Mouse (Mus musculus) spleen, adult 2 months (tissue): ENCODE measurements at regions not wholly inside any gene's neighbourhood (a gene's known extent, or its start where the extent isn't known, plus 50 kb on each side); places are given as distances from the start of the nearest gene placed in this dataset.

Experiments used
- DNase-seq, 2 experiments: peaks; one replicate each; pipeline versions ENCODE4 v3.0.0 to v3.0.0-alpha.2; 2012 to 2021; ENCODE audit warnings: low spot score in 2 of 2, low read depth in 1 of 2
- H3K27ac ChIP-seq: fragments of 200-500 bp; 2 replicates; pipeline ENCODE4 v1.5.1; 2012; ENCODE audit warnings: low read length, inconsistent platforms; ENCODE audit not compliant: insufficient read depth
- H3K27me3 ChIP-seq: fragments of 200-500 bp; 2 replicates; pipeline ENCODE4 v1.6.1; 2012; ENCODE audit warnings: mild to moderate bottlenecking, moderate library complexity, low read length, inconsistent platforms; ENCODE audit not compliant: control insufficient read depth, insufficient read depth
- H3K36me3 ChIP-seq: fragments of 200-500 bp; 2 replicates; pipeline ENCODE4 v1.6.1; 2012; ENCODE audit warnings: mild to moderate bottlenecking, low read length, inconsistent platforms; ENCODE audit not compliant: control insufficient read depth, insufficient read depth
- H3K4me1 ChIP-seq: fragments of 200-500 bp; 2 replicates; pipeline ENCODE4 v1.6.1; 2011; ENCODE audit warnings: inconsistent platforms; ENCODE audit not compliant: control insufficient read depth, insufficient read depth, insufficient read length
- H3K4me3 ChIP-seq: fragments of 200-500 bp; 2 replicates; pipeline ENCODE4 v1.5.1; 2011; ENCODE audit warnings: mild to moderate bottlenecking, inconsistent platforms; ENCODE audit not compliant: insufficient read depth, insufficient read length; ENCODE audit errors: extremely low read depth
- CTCF ChIP-seq: fragments of 200-500 bp; IDR thresholded peaks from 2 replicates; pipeline ENCODE4 v1.5.1; 2011; ENCODE audit warnings: mild to moderate bottlenecking, inconsistent platforms; ENCODE audit not compliant: insufficient read depth, insufficient read length, insufficient replicate concordance; ENCODE audit errors: extremely low read depth
- POLR2A ChIP-seq: fragments of 200-500 bp; IDR thresholded peaks from 2 replicates; pipeline ENCODE4 v1.6.1; 2011; ENCODE audit warnings: low read depth, low read length, inconsistent platforms
- WGBS: fragments of 180-500 bp; shearing (Covaris S2); methylation state at CpG from one replicate; pipeline ENCODE4 v1.1.7; 2018; 5-methylcytosine and 5-hydroxymethylcytosine counted together

GRCm38 (mm10) chr11:20973141-20973540 is 118.0 kb upstream of the Peli1 start:
- Histone ChIP-seq H3K27me3 (no peaks in the 10 kb centered on the region), H3K4me3 (no peak overlapping the region), H3K36me3 (no peaks in the 10 kb centered on the region), H3K4me1 (no peaks in the 10 kb centered on the region), H3K27ac (no peak overlapping the region)
- no peak for DNase-seq
- no peak for TF ChIP-seq POLR2A
- no peak for TF ChIP-seq CTCF
- 88% methylated on average over 3 of the region's 3 CpGs for WGBS

- Histone ChIP-seq H3K36me3 (no peaks in the 10 kb centered on the region), H3K27ac (no peak overlapping the region), H3K4me1 (no peaks in the 10 kb centered on the region), H3K27me3 (no peaks in the 10 kb centered on the region), H3K4me3 (no peak overlapping the region)
- TF ChIP-seq POLR2A, result no peak
- WGBS, result 27% methylated on average over 2 of the region's 2 CpGs
- DNase-seq, result no peak
These were observed 109.5 kb upstream of the Peli1 start for GRCm38 (mm10) chr11:20981588-20981987.

GRCm38 (mm10) chr11:20982010-20982409 is 109.1 kb upstream of the Peli1 start:
- TF ChIP-seq POLR2A, result no peak
- no peaks in the 10 kb centered on the region for H3K4me1 ChIP-seq
- DNase-seq, result no peak
- no peak overlapping the region for H3K27ac ChIP-seq
- no peak overlapping the region for H3K4me3 ChIP-seq
- no peaks in the 10 kb centered on the region for H3K27me3 ChIP-seq
- WGBS, result 66% methylated on average over 1 of the region's 1 CpGs
- H3K36me3 ChIP-seq, result no peaks in the 10 kb centered on the region

- TF ChIP-seq POLR2A, result no peak
- TF ChIP-seq CTCF, result no peak
- Histone ChIP-seq H3K27ac (no peak overlapping the region), H3K27me3 (no peaks in the 10 kb centered on the region), H3K4me1 (no peaks in the 10 kb centered on the region), H3K36me3 (no peaks in the 10 kb centered on the region), H3K4me3 (no peak overlapping the region)
- no peak for DNase-seq
- 88% methylated on average over 6 of the region's 6 CpGs for WGBS
These were observed 108.6 kb upstream of the Peli1 start for GRCm38 (mm10) chr11:20982500-20982899.

DNA sequence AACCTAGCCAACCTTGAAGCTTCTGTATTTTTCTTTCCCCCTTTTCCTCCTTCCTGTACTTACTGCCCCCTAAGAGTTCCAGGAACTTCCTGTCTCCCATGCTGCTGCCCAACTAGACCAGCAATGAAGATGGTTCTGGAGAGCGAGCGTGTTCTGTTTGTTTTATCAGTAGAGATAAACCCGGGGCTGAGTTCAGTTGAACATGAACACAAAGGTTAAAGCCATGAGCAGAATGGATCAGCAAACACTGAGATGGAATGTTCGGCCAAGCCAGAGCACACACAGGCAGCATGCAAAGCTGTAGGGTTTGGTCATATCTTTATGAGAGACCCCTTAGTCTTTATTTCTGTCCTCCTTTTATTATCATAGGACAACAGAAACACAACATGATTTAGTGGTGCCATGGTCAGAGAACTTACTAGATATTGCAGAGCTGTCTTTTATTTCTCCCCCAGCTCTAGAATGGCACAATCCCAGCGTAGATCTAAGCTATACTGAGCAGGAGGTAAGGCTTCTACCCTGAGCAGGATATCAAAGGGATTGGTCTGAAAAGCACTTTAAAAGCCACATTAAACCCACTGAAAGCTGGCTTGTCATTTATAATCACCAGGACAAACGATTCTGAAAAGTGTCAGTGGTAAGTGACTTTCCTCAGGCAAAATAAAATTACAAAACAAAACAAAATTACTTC is 105.9 kb upstream of the Peli1 start:
- TF ChIP-seq CTCF (no peak), POLR2A (no peak)
- H3K4me3 ChIP-seq, result no peak overlapping the region
- no peaks in the 10 kb centered on the region for H3K4me1 ChIP-seq
- no peaks in the 10 kb centered on the region for H3K36me3 ChIP-seq
- H3K27me3 ChIP-seq, result no peaks in the 10 kb centered on the region
- no peak for DNase-seq
- H3K27ac ChIP-seq, result no peak overlapping the region
- 70% methylated on average over 6 of the region's 6 CpGs for WGBS

- H3K4me3 ChIP-seq, result no peak overlapping the region
- no peak for TF ChIP-seq CTCF
- no peak for TF ChIP-seq POLR2A
- H3K27me3 ChIP-seq, result no peaks in the 10 kb centered on the region
- 87% methylated on average over 4 of the region's 4 CpGs for whole genome bisulfite sequencing
- no peaks in the 10 kb centered on the region for H3K4me1 ChIP-seq
- no peak overlapping the region for H3K27ac ChIP-seq
- DNase-seq, result no peak
- no peaks in the 10 kb centered on the region for H3K36me3 ChIP-seq
These were observed 105.3 kb upstream of the Peli1 start for GRCm38 (mm10) chr11:20985771-20986170.

GRCm38 (mm10) chr11:20987171-20987815 is 103.8 kb upstream of the Peli1 start:
- WGBS, result 83% methylated on average over 5 of the region's 5 CpGs
- no peak overlapping the region for H3K27ac ChIP-seq
- no peak overlapping the region for H3K4me3 ChIP-seq
- H3K36me3 ChIP-seq, result no peaks in the 10 kb centered on the region
- no peaks in the 10 kb centered on the region for H3K27me3 ChIP-seq
- no peak for DNase-seq
- H3K4me1 ChIP-seq, result no peaks in the 10 kb centered on the region
- TF ChIP-seq POLR2A (no peak), CTCF (no peak)
